Mouse (Mus musculus) 3T3-L1 (cell line): ENCODE data around the gene Lrrc20.
A peak's percentile ranks its signal among the peaks of the same experiment; 100 is the strongest.
"Not testable (repeated sequence)": the region's sequence is repeated elsewhere in the genome, so short reads cannot be mapped to it uniquely, and the experiment has no call there.

Source experiments
- DNase-seq: peaks from one replicate; pipeline ENCODE4 v3.0.0-alpha.2; 2015; ENCODE audit warnings: low read depth, low spot score

Lrrc20 gene

GRCm38 (mm10) chr10:61475594-61476439 lies at the start of gene Lrrc20:
Gene Lrrc20, plus strand, starts transcription at chr10:61475801.
- DNase-seq, result peak; percentile 96

GRCm38 (mm10) chr10:61426251-61426757 lies 49.3 kb upstream of the Lrrc20 start:
- DNase-seq, result no peak

GRCm38 (mm10) chr10:61427951-61428350 lies 47.6 kb upstream of the Lrrc20 start:
- DNase-seq, result peak; percentile 13

- DNase-seq, result no peak
Measured at GRCm38 (mm10) chr10:61428416-61428815, 47.2 kb upstream of the Lrrc20 start.

- no peak for DNase-seq
Measured at GRCm38 (mm10) chr10:61429043-61429442, 46.6 kb upstream of the Lrrc20 start.

GRCm38 (mm10) chr10:61431375-61431774 lies 44.2 kb upstream of the Lrrc20 start:
- no peak for DNase-seq

GRCm38 (mm10) chr10:61440202-61440800 lies 35.3 kb upstream of the Lrrc20 start:
- DNase-seq, result no peak

GRCm38 (mm10) chr10:61443456-61443855 lies 32.1 kb upstream of the Lrrc20 start:
- no peak for DNase-seq

GRCm38 (mm10) chr10:61443876-61444275 lies 31.7 kb upstream of the Lrrc20 start:
- no peak for DNase-seq

GRCm38 (mm10) chr10:61445016-61445415 lies 30.6 kb upstream of the Lrrc20 start:
- DNase-seq, result no peak

GRCm38 (mm10) chr10:61447581-61448353 lies 27.8 kb upstream of the Lrrc20 start:
- no peak for DNase-seq

- DNase-seq, result no peak
Measured at GRCm38 (mm10) chr10:61448834-61449233, 26.8 kb upstream of the Lrrc20 start.

GRCm38 (mm10) chr10:61451463-61451930 lies 24.1 kb upstream of the Lrrc20 start:
- DNase-seq, result peak; percentile 76

- DNase-seq, result no peak
Measured at GRCm38 (mm10) chr10:61451931-61452617, 23.5 kb upstream of the Lrrc20 start.

- DNase-seq, result peak; percentile 97
Measured at GRCm38 (mm10) chr10:61452645-61453044, 23.0 kb upstream of the Lrrc20 start, which contains the start of gene Eif4ebp2. Gene Eif4ebp2, minus strand, starts transcription at chr10:61452661.

- DNase-seq, result not testable (repeated sequence)
Measured at GRCm38 (mm10) chr10:61453171-61453570, 22.4 kb upstream of the Lrrc20 start.

GRCm38 (mm10) chr10:61457182-61457581 lies 18.4 kb upstream of the Lrrc20 start:
- no peak for DNase-seq

- DNase-seq, result no peak
Measured at GRCm38 (mm10) chr10:61465009-61465408, 10.6 kb upstream of the Lrrc20 start.

- DNase-seq, result no peak
Measured at GRCm38 (mm10) chr10:61466242-61466641, 9.4 kb upstream of the Lrrc20 start.

- no peak for DNase-seq
Measured at GRCm38 (mm10) chr10:61466873-61467272, 8.7 kb upstream of the Lrrc20 start.

GRCm38 (mm10) chr10:61468900-61469299 lies 6.7 kb upstream of the Lrrc20 start:
- DNase-seq, result no peak
